Mouse (Mus musculus) brain, embryonic 14.5 days (tissue): ENCODE data around the gene Rnf212.

Experiments used
- CTCF ChIP-seq: fragments of 200-500 bp; IDR thresholded peaks from 2 replicates; pipeline ENCODE4 v1.5.1; 2012; ENCODE audit warnings: inconsistent platforms, mild to moderate bottlenecking, moderate library complexity, borderline replicate concordance; ENCODE audit not compliant: insufficient read depth, insufficient read length; ENCODE audit errors: extremely low read depth
- POLR2A ChIP-seq: fragments of 200-500 bp; IDR thresholded peaks from 2 replicates; pipeline ENCODE4 v1.6.1; 2012; ENCODE audit warnings: mild to moderate bottlenecking, inconsistent platforms, borderline replicate concordance; ENCODE audit not compliant: poor library complexity, insufficient read depth, insufficient read length, severe bottlenecking; ENCODE audit errors: extremely low read depth

- no peak for TF ChIP-seq CTCF
- TF ChIP-seq POLR2A = no peak
These were observed 50.8 kb downstream of the Rnf212 start for GRCm38 (mm10) chr5:108724006-108724405.
